Mouse (Mus musculus) heart, postnatal 4 days (tissue): ENCODE measurements around the gene Rtbdn. TPM values are rescaled to one million over a fixed set of nuclear protein-coding genes. Genes with fewer than 3 reads are reported as not detected.

Source experiments
- microRNA-seq, 2 experiments: library from miRNA; unstranded; fragments of <30 nt; microRNA quantifications; one replicate each; pipeline ENCODE4 v1.2.0; 2021 to 2022
- total RNA-seq, 2 experiments: library from RNA; stranded (reverse); gene quantifications; 2 replicates each; pipeline ENCODE4 v1.2.3; 2021

Gene Rtbdn
- total RNA-seq, 2 experiments from 2014 or later: not detected

Small RNAs within 50 kb of the gene (microRNA-seq; reads per million reads assigned to microRNA genes)
- gene Gm24197: 0 reads per million in 2 experiments

Other genes with a start within 250 kb of the Rtbdn start
- 10 to 100 TPM in 1 of 2 experiments, 1 to 10 TPM in 1; 9.6 to 10.6 TPM for gene Lyl1, start 245.5 kb upstream of the Rtbdn start, total RNA-seq
- gene G430095P16Rik, start 224.0 kb upstream of the Rtbdn start, total RNA-seq: 1 to 10 TPM; 1.1 to 1.3 TPM
- gene Nfix, start 146.6 kb upstream of the Rtbdn start, total RNA-seq: 100 to 1,000 TPM; 189 to 211 TPM
- 1 to 10 TPM; 3.4 to 3.6 TPM for gene Dand5, start 124.2 kb upstream of the Rtbdn start, total RNA-seq
- 10 to 100 TPM; 24.2 to 26.2 TPM for gene Gadd45gip1, start 115.5 kb upstream of the Rtbdn start, total RNA-seq
- gene Rad23a, start 106.3 kb upstream of the Rtbdn start, total RNA-seq: 10 to 100 TPM; 90.9 to 91.8 TPM
- 100 to 1,000 TPM; 320 to 358 TPM for gene Calr, start 100.1 kb upstream of the Rtbdn start, total RNA-seq
- gene Farsa, start 90.0 kb upstream of the Rtbdn start, total RNA-seq: 10 to 100 TPM; 36.3 to 37.0 TPM
- gene Syce2, start 74.9 kb upstream of the Rtbdn start, total RNA-seq: 10 to 100 TPM; 10.5 to 12.7 TPM
- gene Gcdh, start 53.1 kb upstream of the Rtbdn start, total RNA-seq: 10 to 100 TPM; 29.7 to 33.0 TPM
- gene Klf1, start 45.1 kb upstream of the Rtbdn start, total RNA-seq: under 1 TPM in 1 of 2 experiments, not detected in 1; 0.23 TPM
- 1 to 10 TPM; 6.0 to 7.1 TPM for gene Dnase2a, start 38.4 kb upstream of the Rtbdn start, total RNA-seq
- under 1 TPM; 0.09 to 0.24 TPM for gene Mast1, start 9.6 kb upstream of the Rtbdn start, total RNA-seq
- gene Gm49661, start 22.4 kb downstream of the Rtbdn start, total RNA-seq: 1 to 10 TPM in 1 of 2 experiments, not detected in 1; 1.5 TPM
- 100 to 1,000 TPM; 678 to 716 TPM for gene Prdx2, start 22.6 kb downstream of the Rtbdn start, total RNA-seq
- 10 to 100 TPM; 61.8 to 69.1 TPM for gene Rnaseh2a, start 22.8 kb downstream of the Rtbdn start, total RNA-seq
- 10 to 100 TPM; 12.3 to 12.4 TPM for gene Junb, start 31.7 kb downstream of the Rtbdn start, total RNA-seq
- gene Hook2, start 43.6 kb downstream of the Rtbdn start, total RNA-seq: 1 to 10 TPM; 2.2 to 2.6 TPM
- gene Best2, start 67.5 kb downstream of the Rtbdn start, total RNA-seq: not detected
- gene Asna1, start 78.3 kb downstream of the Rtbdn start, total RNA-seq: 10 to 100 TPM; 82.3 to 85.2 TPM
- 100 to 1,000 TPM; 132 to 133 TPM for gene Trir, start 79.8 kb downstream of the Rtbdn start, total RNA-seq
- 10 to 100 TPM; 36.4 to 41.0 TPM for gene Tnpo2, start 89.9 kb downstream of the Rtbdn start, total RNA-seq
- gene Fbxw9, start 113.1 kb downstream of the Rtbdn start, total RNA-seq: 10 to 100 TPM; 14.1 to 15.1 TPM
- not detected for gene Gm5741, start 121.0 kb downstream of the Rtbdn start, total RNA-seq
- 10 to 100 TPM; 40.0 to 40.5 TPM for gene Dhps, start 124.8 kb downstream of the Rtbdn start, total RNA-seq
- gene Wdr83os, start 133.7 kb downstream of the Rtbdn start, total RNA-seq: 10 to 100 TPM; 52.4 to 61.0 TPM
- 10 to 100 TPM; 22.7 to 28.9 TPM for gene Wdr83, start 134.3 kb downstream of the Rtbdn start, total RNA-seq
- gene Man2b1, start 136.3 kb downstream of the Rtbdn start, total RNA-seq: 10 to 100 TPM; 26.5 to 29.9 TPM
- 1 to 10 TPM; 1.5 to 2.0 TPM for gene Zfp791, start 176.1 kb downstream of the Rtbdn start, total RNA-seq
- not detected for gene Cks1brt, start 204.9 kb downstream of the Rtbdn start, total RNA-seq